Mouse (Mus musculus): ENCODE results near the gene Rapgef1. TPM values are rescaled to one million over a fixed set of nuclear protein-coding genes. Genes with fewer than 3 reads are reported as not detected.

The Rapgef1 gene
- polyA plus RNA-seq, 2 experiments: 20.8 to 51.1 TPM

DNA sequence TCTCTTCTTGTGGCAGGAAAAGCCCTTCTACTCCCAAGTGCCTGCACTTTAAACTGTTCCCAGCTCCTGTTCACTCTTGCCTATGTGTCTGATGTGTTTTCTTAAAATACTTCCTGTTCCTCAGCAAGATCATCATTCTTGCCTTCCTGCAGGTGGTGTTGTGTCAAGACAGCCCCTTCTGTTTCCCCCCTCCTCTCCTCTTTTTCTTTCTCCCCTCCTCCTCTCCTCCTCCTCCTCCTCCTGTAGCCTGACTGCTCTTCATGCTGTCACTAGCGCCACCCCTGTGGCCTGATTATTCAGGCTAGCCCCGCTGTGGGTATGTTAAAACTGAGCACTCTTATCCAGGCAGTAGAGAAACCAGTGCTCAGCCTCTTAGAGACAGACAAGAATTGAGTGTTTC lies 65.0 kb downstream of the Rapgef1 start:
- Histone ChIP-seq H3K4me3 (replicated peaks; ENCODE audit: low read length) (no peak overlapping the region), H3K27ac (replicated peaks; ENCODE audit: low read depth, low read length) (no peak overlapping the region), H3K4me1 (ENCODE audit: control insufficient read depth, insufficient read depth, low read length) (no peaks in the 10 kb centered on the region), H3K4me2 (replicated peaks; ENCODE audit: low read depth, low read length, severe bottlenecking) (no peak overlapping the region), H3K9me3 (ENCODE audit: control insufficient read depth, low read length) (no peaks in the 10 kb centered on the region), H3K9ac (ENCODE audit: low read depth, low read length, severe bottlenecking) (no peak overlapping the region), H3K36me3 (ENCODE audit: control insufficient read depth, insufficient read depth, low read length) (peaks cover 28% of the 10 kb centered on the region), H3K27me3 (ENCODE audit: control insufficient read depth, insufficient read depth, low read length) (no peaks in the 10 kb centered on the region)
- ATAC-seq (ENCODE audit: low FRiP score, low read depth): no peak
- no peak for TF ChIP-seq POLR2A (IDR thresholded peaks at IDR 0.05; ENCODE audit: borderline replicate concordance, extremely low read depth, insufficient read depth, insufficient read length)
- DNase-seq (ENCODE audit: low spot score): no peak
- WGBS: 56% methylated on average over 2 of the region's 2 CpGs

DNA sequence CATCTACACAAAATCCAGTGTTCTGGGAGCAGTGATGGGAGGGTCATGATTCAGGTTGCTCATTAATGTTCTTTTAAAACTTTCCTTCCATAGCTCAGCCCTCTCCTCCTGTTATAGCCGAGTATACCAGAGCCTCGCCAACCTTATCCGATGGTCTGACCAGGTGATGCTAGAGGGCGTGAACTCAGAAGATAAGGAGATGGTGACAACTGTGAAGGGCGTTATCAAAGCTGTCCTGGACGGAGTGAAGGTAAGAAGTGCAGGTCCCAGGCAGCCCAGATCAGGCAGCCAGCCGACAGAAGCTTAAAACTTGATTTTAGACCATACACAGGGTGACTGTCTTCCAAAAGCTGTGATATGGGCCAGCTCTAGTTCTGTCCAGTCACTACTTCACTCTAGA lies 69.5 kb downstream of the Rapgef1 start:
- no peak for TF ChIP-seq POLR2A (IDR thresholded peaks at IDR 0.05; ENCODE audit: borderline replicate concordance, extremely low read depth, insufficient read depth, insufficient read length)
- ATAC-seq (ENCODE audit: low FRiP score, low read depth): no peak
- no peak overlapping the region for H3K4me3 ChIP-seq (replicated peaks; ENCODE audit: low read length)
- peaks cover 69% of the 10 kb centered on the region for H3K36me3 ChIP-seq (ENCODE audit: control insufficient read depth, insufficient read depth, low read length)
- no peak for DNase-seq (ENCODE audit: low spot score)
- H3K9ac ChIP-seq (ENCODE audit: low read depth, low read length, severe bottlenecking): no peak overlapping the region
- WGBS: 86% methylated on average over 7 of the region's 7 CpGs
- no peak overlapping the region for H3K27ac ChIP-seq (replicated peaks; ENCODE audit: low read depth, low read length)
- H3K4me2 ChIP-seq (replicated peaks; ENCODE audit: low read depth, low read length, severe bottlenecking): no peak overlapping the region
- no peaks in the 10 kb centered on the region for H3K9me3 ChIP-seq (ENCODE audit: control insufficient read depth, low read length)
- H3K4me1 ChIP-seq (ENCODE audit: control insufficient read depth, insufficient read depth, low read length): no peaks in the 10 kb centered on the region
- H3K27me3 ChIP-seq (ENCODE audit: control insufficient read depth, insufficient read depth, low read length): no peaks in the 10 kb centered on the region

DNA sequence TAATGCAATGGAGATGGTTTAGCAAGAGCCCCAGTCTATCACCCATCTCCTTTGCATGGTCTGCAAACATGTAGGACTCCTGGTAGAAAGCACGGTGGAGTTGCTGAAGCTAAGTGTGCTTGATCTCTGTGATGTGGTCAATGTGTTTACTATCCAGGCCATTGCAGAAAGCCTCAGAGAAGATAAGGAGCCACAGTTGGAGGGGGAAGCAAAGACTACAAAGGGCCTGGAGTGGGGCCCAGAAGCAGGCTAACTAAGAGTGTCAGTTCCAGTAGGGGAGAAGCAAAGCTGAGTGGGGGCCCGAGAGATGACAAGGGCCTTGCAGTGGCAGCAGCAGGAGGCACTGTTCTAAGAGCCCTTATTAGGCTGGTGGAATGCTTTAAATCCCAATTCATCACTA lies 70.0 kb downstream of the Rapgef1 start:
- 46% methylated on average over 2 of the region's 2 CpGs for WGBS
- H3K36me3 ChIP-seq (ENCODE audit: control insufficient read depth, insufficient read depth, low read length): peaks cover 74% of the 10 kb centered on the region
- no peak overlapping the region for H3K4me3 ChIP-seq (replicated peaks; ENCODE audit: low read length)
- no peak for TF ChIP-seq POLR2A (IDR thresholded peaks at IDR 0.05; ENCODE audit: borderline replicate concordance, extremely low read depth, insufficient read depth, insufficient read length)
- no peaks in the 10 kb centered on the region for H3K9me3 ChIP-seq (ENCODE audit: control insufficient read depth, low read length)
- ATAC-seq (ENCODE audit: low FRiP score, low read depth) (no peak), DNase-seq (ENCODE audit: low spot score) (no peak)
- no peak overlapping the region for H3K4me2 ChIP-seq (replicated peaks; ENCODE audit: low read depth, low read length, severe bottlenecking)
- H3K27me3 ChIP-seq (ENCODE audit: control insufficient read depth, insufficient read depth, low read length): no peaks in the 10 kb centered on the region
- no peaks in the 10 kb centered on the region for H3K4me1 ChIP-seq (ENCODE audit: control insufficient read depth, insufficient read depth, low read length)
- H3K9ac ChIP-seq (ENCODE audit: low read depth, low read length, severe bottlenecking): no peak overlapping the region
- no peak overlapping the region for H3K27ac ChIP-seq (replicated peaks; ENCODE audit: low read depth, low read length)

DNA sequence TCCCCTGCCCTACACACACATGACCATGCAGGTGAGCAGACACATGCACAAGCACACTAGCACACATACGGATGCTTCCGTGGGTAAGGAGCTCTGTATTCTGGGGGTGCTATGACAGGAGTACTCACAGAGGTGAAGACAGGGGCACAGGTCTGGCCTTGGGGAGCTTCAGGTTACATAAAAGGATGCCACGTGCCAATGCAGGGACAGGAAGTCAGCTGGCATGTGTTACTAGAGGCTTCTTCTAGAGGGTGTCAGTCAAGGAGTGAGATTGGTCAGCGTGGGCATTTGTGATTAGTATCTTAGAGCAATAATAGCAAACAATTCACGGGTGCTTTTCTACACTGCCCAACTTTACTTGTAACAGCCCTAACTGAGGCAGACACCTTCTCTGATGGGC lies 71.5 kb downstream of the Rapgef1 start:
- no peak for DNase-seq (ENCODE audit: low spot score)
- no peak for TF ChIP-seq POLR2A (IDR thresholded peaks at IDR 0.05; ENCODE audit: borderline replicate concordance, extremely low read depth, insufficient read depth, insufficient read length)
- WGBS: 81% methylated on average over 5 of the region's 5 CpGs
- no peaks in the 10 kb centered on the region for H3K27me3 ChIP-seq (ENCODE audit: control insufficient read depth, insufficient read depth, low read length)
- no peak overlapping the region for H3K9ac ChIP-seq (ENCODE audit: low read depth, low read length, severe bottlenecking)
- H3K27ac ChIP-seq (replicated peaks; ENCODE audit: low read depth, low read length): no peak overlapping the region
- H3K36me3 ChIP-seq (ENCODE audit: control insufficient read depth, insufficient read depth, low read length): peaks cover 71% of the 10 kb centered on the region
- no peak for ATAC-seq (ENCODE audit: low FRiP score, low read depth)
- no peak overlapping the region for H3K4me3 ChIP-seq (replicated peaks; ENCODE audit: low read length)
- H3K4me1 ChIP-seq (ENCODE audit: control insufficient read depth, insufficient read depth, low read length): no peaks in the 10 kb centered on the region
- no peaks in the 10 kb centered on the region for H3K9me3 ChIP-seq (ENCODE audit: control insufficient read depth, low read length)
- no peak overlapping the region for H3K4me2 ChIP-seq (replicated peaks; ENCODE audit: low read depth, low read length, severe bottlenecking)

DNA sequence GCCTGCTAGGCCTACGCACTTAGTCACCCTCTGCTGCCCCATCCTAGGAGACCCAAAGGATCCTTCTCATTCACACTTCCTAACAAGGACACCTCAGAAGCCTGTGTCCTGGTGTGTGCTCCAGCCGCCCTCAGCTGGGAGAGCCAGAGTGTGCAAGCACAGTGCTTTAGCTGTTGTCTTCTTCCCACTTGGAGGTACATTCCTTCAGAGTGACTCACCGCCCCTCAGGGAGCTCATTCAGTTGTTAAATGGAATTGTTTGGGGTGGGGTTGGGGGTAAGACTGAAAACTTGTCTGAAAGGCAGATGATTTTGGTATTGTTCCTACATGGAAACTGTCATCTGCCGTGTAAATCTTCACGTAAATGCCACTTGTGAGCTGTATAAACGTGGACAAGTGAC lies 72.0 kb downstream of the Rapgef1 start:
- TF ChIP-seq POLR2A (IDR thresholded peaks at IDR 0.05; ENCODE audit: borderline replicate concordance, extremely low read depth, insufficient read depth, insufficient read length): no peak
- Histone ChIP-seq H3K9me3 (ENCODE audit: control insufficient read depth, low read length) (no peaks in the 10 kb centered on the region), H3K27ac (replicated peaks; ENCODE audit: low read depth, low read length) (no peak overlapping the region), H3K4me1 (ENCODE audit: control insufficient read depth, insufficient read depth, low read length) (no peaks in the 10 kb centered on the region), H3K36me3 (ENCODE audit: control insufficient read depth, insufficient read depth, low read length) (peaks cover 71% of the 10 kb centered on the region), H3K9ac (ENCODE audit: low read depth, low read length, severe bottlenecking) (no peak overlapping the region), H3K4me3 (replicated peaks; ENCODE audit: low read length) (no peak overlapping the region), H3K4me2 (replicated peaks; ENCODE audit: low read depth, low read length, severe bottlenecking) (no peak overlapping the region), H3K27me3 (ENCODE audit: control insufficient read depth, insufficient read depth, low read length) (no peaks in the 10 kb centered on the region)
- WGBS: 73% methylated on average over 6 of the region's 6 CpGs
- ATAC-seq (ENCODE audit: low FRiP score, low read depth): no peak
- peak; percentile 36 for DNase-seq (ENCODE audit: low spot score)

DNA sequence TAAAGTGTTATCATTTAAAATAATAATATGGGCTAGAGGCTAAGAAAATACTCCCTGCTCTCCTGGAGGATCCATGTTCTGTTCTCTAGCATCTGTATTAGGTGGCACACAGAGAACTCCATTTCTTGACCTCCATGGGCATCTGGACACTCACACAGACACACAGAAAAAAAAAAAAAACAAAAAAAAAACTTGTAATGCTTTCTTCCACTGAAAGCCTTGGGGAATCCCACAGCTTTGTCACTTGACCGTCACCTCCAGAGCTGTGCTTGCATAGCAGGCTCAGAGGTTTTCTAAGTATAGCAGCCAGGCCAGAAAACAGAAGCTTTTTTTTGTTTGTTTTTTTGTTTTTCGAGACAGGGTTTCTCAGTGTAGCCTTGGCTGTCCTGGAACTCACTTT lies 72.7 kb downstream of the Rapgef1 start:
- Histone ChIP-seq H3K9me3 (ENCODE audit: control insufficient read depth, low read length) (no peaks in the 10 kb centered on the region), H3K9ac (ENCODE audit: low read depth, low read length, severe bottlenecking) (no peak overlapping the region), H3K4me2 (replicated peaks; ENCODE audit: low read depth, low read length, severe bottlenecking) (no peak overlapping the region), H3K27ac (replicated peaks; ENCODE audit: low read depth, low read length) (no peak overlapping the region), H3K4me3 (replicated peaks; ENCODE audit: low read length) (no peak overlapping the region), H3K4me1 (ENCODE audit: control insufficient read depth, insufficient read depth, low read length) (no peaks in the 10 kb centered on the region), H3K36me3 (ENCODE audit: control insufficient read depth, insufficient read depth, low read length) (peaks cover 71% of the 10 kb centered on the region), H3K27me3 (ENCODE audit: control insufficient read depth, insufficient read depth, low read length) (no peaks in the 10 kb centered on the region)
- no peak for ATAC-seq (ENCODE audit: low FRiP score, low read depth)
- 91% methylated on average over 2 of the region's 2 CpGs for WGBS
- no peak for DNase-seq (ENCODE audit: low spot score)
- no peak for TF ChIP-seq POLR2A (IDR thresholded peaks at IDR 0.05; ENCODE audit: borderline replicate concordance, extremely low read depth, insufficient read depth, insufficient read length)
